Mouse (Mus musculus) cortical plate, adult 2 months (tissue): Measurements from ENCODE around the gene Selenon. TPM values are rescaled to one million over a fixed set of nuclear protein-coding genes. Genes with fewer than 3 reads are reported as not detected.

Experiments
- H3K27ac ChIP-seq: fragments of 200-500 bp; 2 replicates; pipeline ENCODE4 v1.5.1; 2012; ENCODE audit warnings: low read length, control low read depth, inconsistent platforms; ENCODE audit not compliant: insufficient read depth
- H3K4me1 ChIP-seq: fragments of 200-500 bp; 2 replicates; pipeline ENCODE4 v1.6.1; 2011; ENCODE audit warnings: low read length; ENCODE audit not compliant: control insufficient read depth, insufficient read depth
- H3K4me3 ChIP-seq: fragments of 200-500 bp; 2 replicates; pipeline ENCODE4 v1.5.1; 2011; ENCODE audit warnings: mild to moderate bottlenecking, low read length, control low read depth; ENCODE audit not compliant: insufficient read depth
- CTCF ChIP-seq: fragments of 200-500 bp; IDR thresholded peaks from 2 replicates; pipeline ENCODE4 v1.5.1; 2011; ENCODE audit warnings: mild to moderate bottlenecking, control low read depth, low read length; ENCODE audit not compliant: insufficient read depth; ENCODE audit errors: extremely low read depth
- POLR2A ChIP-seq: fragments of 200-500 bp; IDR thresholded peaks from 2 replicates; pipeline ENCODE4 v1.6.1; 2011; ENCODE audit warnings: mild to moderate bottlenecking, low read length, control low read depth; ENCODE audit not compliant: insufficient read depth; ENCODE audit errors: extremely low read depth
- polyA plus RNA-seq: library from polyadenylated mRNA; depleted of rRNA; stranded (reverse); fragments of >200 nt; gene quantifications from 2 replicates; pipeline ENCODE4 v1.2.3, GENCODE M21; 2012

Gene Selenon
- polyA plus RNA-seq, 1 experiment = 19.0 TPM

DNA sequence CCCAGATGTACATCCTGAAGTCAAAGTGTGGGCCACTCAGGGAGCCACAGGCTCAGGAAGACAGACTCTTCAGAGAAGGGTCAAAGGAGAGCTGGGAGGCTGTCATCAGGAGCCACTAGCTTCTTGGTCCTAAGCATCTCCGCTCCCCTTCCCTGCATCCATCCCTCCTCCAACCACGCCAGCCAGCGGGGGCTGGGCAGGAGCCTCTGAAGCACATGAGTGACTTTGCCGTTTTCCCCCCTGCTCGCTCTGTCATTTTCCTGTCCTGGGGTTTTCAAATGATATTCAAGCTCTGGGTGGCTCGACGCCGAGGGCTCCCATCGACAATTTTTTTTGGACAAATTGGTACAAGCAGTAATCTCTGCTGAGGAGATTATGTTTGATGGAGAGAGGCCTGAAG is 37.8 kb upstream of the Selenon start:
- Histone ChIP-seq H3K4me1 (peaks cover 2% of the 10 kb centered on the region; the same call in 1 of the 2 replicates), H3K27ac (no peak overlapping the region), H3K4me3 (no peak overlapping the region)
- TF ChIP-seq POLR2A = no peak
- no peak for TF ChIP-seq CTCF

DNA sequence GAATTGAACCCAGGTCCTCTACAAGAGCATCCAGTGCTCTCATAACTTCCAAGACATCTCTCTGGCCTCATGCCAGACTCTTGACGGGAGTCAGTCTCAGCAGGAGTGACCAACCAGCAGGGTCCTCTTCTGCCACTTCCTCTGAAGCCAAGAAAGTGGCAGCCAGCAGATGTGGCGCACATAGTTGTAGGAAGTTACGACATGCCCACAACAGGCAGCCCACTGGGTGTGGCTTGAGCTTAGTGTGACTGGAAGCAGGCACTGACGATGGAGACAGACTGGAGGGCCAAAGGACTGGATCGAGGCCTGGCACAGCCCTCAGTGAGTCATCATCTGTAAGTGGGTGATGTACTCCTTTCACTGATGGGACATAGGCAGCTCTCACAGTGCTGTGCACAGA is 37.0 kb upstream of the Selenon start:
- H3K27ac ChIP-seq = no peak overlapping the region
- H3K4me1 ChIP-seq = peaks cover 2% of the 10 kb centered on the region; the same call in 1 of the 2 replicates
- no peak for TF ChIP-seq POLR2A
- TF ChIP-seq CTCF = no peak
- no peak overlapping the region for H3K4me3 ChIP-seq

DNA sequence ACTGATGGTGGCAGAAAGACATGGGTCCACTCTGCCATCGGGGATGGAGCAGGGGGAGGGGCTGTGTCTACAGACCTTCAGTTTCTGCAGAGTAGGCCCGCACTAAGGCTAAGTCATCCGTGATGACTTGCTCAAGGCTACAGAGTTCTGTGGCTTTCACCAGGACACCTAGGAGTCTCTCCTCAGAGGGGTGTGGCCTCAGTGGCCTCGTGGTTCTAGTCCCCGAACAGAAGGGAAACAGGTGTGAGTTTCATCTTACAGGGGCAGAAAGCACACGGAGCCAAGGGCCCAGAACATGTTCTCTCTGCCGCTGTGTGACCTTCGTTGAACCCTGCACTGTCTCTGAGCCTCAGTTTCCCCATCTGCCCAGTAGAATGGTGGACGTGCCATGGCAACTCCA is 36.3 kb upstream of the Selenon start:
- Histone ChIP-seq H3K4me1 (peaks cover 2% of the 10 kb centered on the region; the same call in 1 of the 2 replicates), H3K27ac (no peak overlapping the region), H3K4me3 (no peak overlapping the region)
- TF ChIP-seq CTCF (no peak), POLR2A (no peak)

DNA sequence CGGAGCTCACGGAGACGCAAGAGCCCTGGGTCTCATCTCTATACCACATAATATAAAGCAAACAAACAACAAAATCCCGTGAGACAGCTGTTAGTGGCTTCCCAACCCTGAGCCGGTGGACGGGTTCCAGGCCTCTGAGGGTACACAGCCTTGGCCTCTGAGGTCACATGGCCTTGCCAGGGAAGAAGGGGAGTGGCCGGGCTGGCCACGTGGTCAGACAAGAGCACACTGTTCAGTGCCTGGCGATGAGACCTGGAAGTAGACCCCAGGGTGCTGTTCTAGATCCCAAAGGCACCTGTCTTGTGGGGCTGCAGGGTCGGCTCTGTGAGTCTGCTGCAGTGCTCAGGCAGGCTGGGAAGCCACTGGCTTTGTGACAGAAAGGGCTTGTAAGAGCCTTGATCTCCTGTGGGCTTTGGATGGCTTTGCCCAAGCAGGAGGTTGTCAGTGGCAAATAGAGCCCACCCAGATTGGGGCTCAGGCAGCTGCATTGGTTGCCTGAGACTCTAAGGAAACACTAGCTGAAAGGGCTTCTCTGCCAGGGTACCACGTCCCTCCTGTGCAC is 35.8 kb upstream of the Selenon start:
- Histone ChIP-seq H3K4me3 (no peak overlapping the region), H3K27ac (no peak overlapping the region), H3K4me1 (peaks cover 2% of the 10 kb centered on the region; the same call in 1 of the 2 replicates)
- TF ChIP-seq POLR2A (no peak), CTCF (no peak)

DNA sequence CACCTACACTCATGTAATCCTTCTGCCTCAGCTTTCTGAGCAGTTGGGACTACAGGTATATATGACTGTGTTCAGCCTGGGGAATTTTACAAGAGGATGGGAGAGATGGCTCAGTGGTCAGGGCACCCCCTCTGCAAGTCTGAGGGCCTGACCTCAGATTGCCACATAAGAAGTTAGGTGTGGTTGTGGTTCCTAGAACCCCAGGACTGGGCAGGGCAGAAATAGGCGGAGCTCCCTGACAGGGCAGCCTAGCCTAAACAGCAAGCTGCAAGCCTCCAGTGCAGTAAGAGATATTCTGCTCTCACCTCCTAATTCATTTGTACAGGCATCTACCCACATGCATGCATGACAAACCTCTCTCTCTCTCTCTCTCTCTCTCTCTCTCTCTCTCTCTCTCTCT is 34.7 kb upstream of the Selenon start:
- no peak overlapping the region for H3K4me3 ChIP-seq
- no peak for TF ChIP-seq CTCF
- TF ChIP-seq POLR2A = no peak
- H3K4me1 ChIP-seq = peaks cover 2% of the 10 kb centered on the region; the same call in 1 of the 2 replicates
- no peak overlapping the region for H3K27ac ChIP-seq

DNA sequence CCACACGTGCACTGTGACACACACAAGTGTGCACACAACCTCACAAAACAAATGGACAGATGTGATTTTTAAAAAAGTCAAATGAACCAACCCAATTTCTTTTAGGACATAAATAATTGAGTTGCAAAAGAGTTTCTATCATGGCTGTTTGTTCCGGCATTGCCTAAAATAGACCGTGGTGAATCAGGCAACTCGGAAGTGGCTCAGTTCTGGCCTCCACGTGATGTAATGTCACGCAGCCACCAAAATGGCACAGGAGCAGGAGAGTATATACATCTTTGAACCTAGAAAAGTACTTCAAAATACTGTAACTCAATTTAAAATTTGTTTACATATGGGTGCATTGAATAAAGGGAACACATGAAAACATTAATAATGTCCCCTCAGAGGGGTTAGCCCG is 34.2 kb upstream of the Selenon start:
- peaks cover 2% of the 10 kb centered on the region; the same call in 1 of the 2 replicates for H3K4me1 ChIP-seq
- H3K27ac ChIP-seq = no peak overlapping the region
- TF ChIP-seq CTCF (no peak), POLR2A (no peak)
- no peak overlapping the region for H3K4me3 ChIP-seq

DNA sequence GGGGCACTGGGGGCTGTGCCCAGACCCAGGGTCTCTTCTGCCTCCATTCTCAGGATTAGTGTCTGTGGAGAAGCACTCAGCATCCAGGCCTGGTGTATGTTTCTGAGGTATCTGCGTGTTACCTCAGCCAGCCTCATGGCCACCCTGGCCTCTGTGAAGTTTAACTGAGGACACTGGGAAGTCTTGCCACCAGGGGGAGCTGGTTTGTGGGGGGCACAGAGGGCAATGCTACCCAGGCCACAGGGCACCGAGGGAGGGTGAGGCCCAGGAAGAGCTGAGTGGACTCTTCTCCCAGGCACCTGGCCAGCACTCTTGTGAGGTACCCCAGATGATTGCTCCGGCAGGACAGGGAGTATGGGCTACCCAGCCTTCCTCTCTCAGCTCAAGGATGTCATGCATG is 31.5 kb upstream of the Selenon start:
- H3K27ac ChIP-seq = no peak overlapping the region
- H3K4me1 ChIP-seq = peaks cover 4% of the 10 kb centered on the region; the same call in 1 of the 2 replicates
- no peak overlapping the region for H3K4me3 ChIP-seq
- TF ChIP-seq POLR2A (no peak), CTCF (peak; percentile 32; the same call in 1 of the 2 replicates)

DNA sequence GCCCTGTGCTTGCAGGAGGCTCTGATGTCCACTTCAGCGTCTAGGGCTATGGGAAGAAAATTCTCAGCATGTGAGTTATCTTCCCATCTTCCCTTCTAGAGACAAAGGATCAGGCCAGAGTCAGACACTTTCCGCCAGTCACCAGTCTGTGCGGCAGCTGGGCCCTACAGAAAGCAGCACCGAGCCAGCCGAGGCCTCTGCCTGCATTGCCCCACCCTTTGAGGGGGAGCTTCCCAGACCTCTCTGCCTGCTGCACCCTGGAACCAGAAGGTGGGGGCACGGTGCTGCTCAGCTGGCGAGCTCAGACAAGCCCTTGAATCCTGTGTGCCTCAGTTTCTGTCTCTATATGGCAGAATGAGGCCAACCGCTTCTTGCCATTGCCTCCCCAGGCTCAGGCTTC is 29.4 kb upstream of the Selenon start:
- H3K27ac ChIP-seq = no peak overlapping the region
- TF ChIP-seq CTCF (no peak), POLR2A (no peak)

DNA sequence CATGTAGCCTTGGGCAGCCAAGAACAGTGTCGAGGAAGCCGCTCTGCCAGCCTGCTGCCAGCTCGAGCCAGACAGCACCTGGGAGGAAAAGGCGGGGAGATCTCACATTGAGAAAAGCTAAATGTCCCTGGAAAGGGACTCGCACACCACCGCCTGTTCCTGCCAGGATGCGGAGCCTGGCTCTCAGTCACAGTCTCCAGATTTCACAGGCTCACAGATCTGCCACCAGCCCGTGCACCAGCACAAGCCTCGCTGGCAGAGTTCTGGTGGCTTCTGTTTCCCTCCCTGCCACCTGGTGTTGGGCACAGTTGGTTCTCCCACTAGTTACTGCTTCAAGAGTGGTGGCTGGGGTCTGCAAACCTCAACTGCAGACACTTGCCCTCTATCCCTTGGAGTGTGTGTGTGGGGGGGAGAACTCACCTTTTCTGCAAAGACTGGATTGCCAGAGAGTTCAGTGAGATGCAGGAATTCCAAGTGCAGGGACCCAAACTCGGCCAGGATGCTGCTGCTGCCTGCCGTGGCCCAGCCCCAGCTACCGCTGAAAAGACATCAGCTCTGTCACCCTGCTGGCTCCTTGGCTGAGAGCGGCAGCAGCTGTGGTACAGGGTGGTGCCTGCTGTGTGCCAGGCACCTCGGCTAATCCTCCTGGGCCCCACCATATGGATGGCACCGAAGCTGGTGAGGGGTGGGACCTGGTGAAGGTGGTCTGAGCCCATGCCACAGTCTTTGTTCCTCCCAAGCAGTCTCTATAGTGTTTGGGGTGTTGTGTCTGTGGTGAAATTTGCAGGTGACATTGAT is 28.6 kb upstream of the Selenon start:
- H3K4me1 ChIP-seq = peaks cover 4% of the 10 kb centered on the region; the same call in 1 of the 2 replicates
- peak overlapping the region; percentile 17; the same call in 1 of the 2 replicates for H3K27ac ChIP-seq
- TF ChIP-seq POLR2A (no peak), CTCF (no peak)
- no peak overlapping the region for H3K4me3 ChIP-seq

More for the DNA sequence above, 29.4 kb upstream of the Selenon start:
- peaks cover 5% of the 10 kb centered on the region; the same call in 1 of the 2 replicates for H3K4me1 ChIP-seq
- no peak overlapping the region for H3K4me3 ChIP-seq
